Mouse (Mus musculus): ENCODE results near the gene Rad54l2. TPM values are rescaled to one million over a fixed set of nuclear protein-coding genes. Genes with fewer than 3 reads are reported as not detected.

Gene Rad54l2
- polyA plus RNA-seq (2017; shearing (Covaris generic)), result 4.6 TPM

GRCm38 (mm10) chr9:106788812-106789321, at the start of gene Rad54l2:
Rad54l2 (minus strand) TSS chr9:106789194.

GRCm38 (mm10) chr9:106821618-106822380, 32.8 kb upstream of the Rad54l2 start, which contains the start of gene Dcaf1:
Dcaf1 (plus strand) TSS chr9:106821874.

GRCm38 (mm10) chr9:106685249-106686101, 103.5 kb downstream of the Rad54l2 start, which contains the start of gene Tex264:
Tex264 (minus strand) TSS chr9:106685927.

GRCm38 (mm10) chr9:106655884-106656720, 132.9 kb downstream of the Rad54l2 start, which contains the start of gene Grm2:
Grm2 (minus strand) TSS chr9:106656082.

Other genes starting within 250 kb of the Rad54l2 start
- not detected for gene Iqcf3, start 227.6 kb downstream of the Rad54l2 start, polyA plus RNA-seq (2017; shearing (Covaris generic))
- gene Iqcf4, start 218.2 kb downstream of the Rad54l2 start, polyA plus RNA-seq (2017; shearing (Covaris generic)), result not detected
- not detected for gene Iqcf6, start 162.6 kb downstream of the Rad54l2 start, polyA plus RNA-seq (2017; shearing (Covaris generic))
- not detected for gene Grm2, start 133.1 kb downstream of the Rad54l2 start, polyA plus RNA-seq (2017; shearing (Covaris generic))
- 43.8 TPM for gene Tex264, start 103.3 kb downstream of the Rad54l2 start, polyA plus RNA-seq (2017; shearing (Covaris generic))
- gene Dcaf1, start 32.7 kb upstream of the Rad54l2 start, polyA plus RNA-seq (2017; shearing (Covaris generic)), result 49.2 TPM
- gene Rbm15b, start 98.2 kb upstream of the Rad54l2 start, polyA plus RNA-seq (2017; shearing (Covaris generic)), result 40.1 TPM
- gene Manf, start 102.8 kb upstream of the Rad54l2 start, polyA plus RNA-seq (2017; shearing (Covaris generic)), result 116 TPM